Mouse (Mus musculus) hindbrain, embryonic 13.5 days (tissue): ENCODE measurements at regions not wholly inside any gene's neighbourhood (a gene's known extent, or its start where the extent isn't known, plus 50 kb on each side); places are given as distances from the start of the nearest gene placed in this dataset.

Source experiments
- ATAC-seq: fragments of 200-750 bp; cut with Nextera tagmentation; 2 replicates; pipeline ENCODE4 v1.8.0; 2017; ENCODE audit warnings: moderate TSS enrichment; ENCODE audit not compliant: low FRiP score
- H3K27ac ChIP-seq: fragments of 300-500 bp; sonication (generic); 2 replicates; pipeline ENCODE4 v1.5.1; 2015; ENCODE audit warnings: inconsistent platforms, mild to moderate bottlenecking, moderate library complexity
- H3K27me3 ChIP-seq: fragments of 300-500 bp; sonication (generic); 2 replicates; pipeline ENCODE4 v1.6.1; 2015; ENCODE audit warnings: mild to moderate bottlenecking, inconsistent platforms
- H3K36me3 ChIP-seq: fragments of 300-500 bp; sonication (generic); 2 replicates; pipeline ENCODE4 v1.6.1; 2015; ENCODE audit warnings: mild to moderate bottlenecking, inconsistent platforms
- H3K4me1 ChIP-seq: fragments of 300-500 bp; sonication (generic); replicated peaks from 2 replicates; pipeline ENCODE4 v1.6.1; 2015; ENCODE audit warnings: inconsistent platforms
- H3K4me2 ChIP-seq: fragments of 300-500 bp; sonication (generic); 2 replicates; pipeline ENCODE4 v1.6.1; 2015; ENCODE audit warnings: inconsistent platforms, mild to moderate bottlenecking, moderate library complexity
- H3K4me3 ChIP-seq: fragments of 300-500 bp; sonication (generic); 2 replicates; pipeline ENCODE4 v1.5.1; 2015; ENCODE audit warnings: mild to moderate bottlenecking, inconsistent platforms
- H3K9ac ChIP-seq: fragments of 300-500 bp; sonication (generic); 2 replicates; pipeline ENCODE4 v1.6.1; 2015; ENCODE audit warnings: mild to moderate bottlenecking, inconsistent platforms
- H3K9me3 ChIP-seq: fragments of 300-500 bp; sonication (generic); 2 replicates; pipeline ENCODE4 v1.6.1; 2016; ENCODE audit warnings: inconsistent platforms
- WGBS: fragments of 180-500 bp; shearing (Covaris S2); methylation state at CpG from one replicate; pipeline ENCODE4 v1.1.7; 2015; 5-methylcytosine and 5-hydroxymethylcytosine counted together

DNA sequence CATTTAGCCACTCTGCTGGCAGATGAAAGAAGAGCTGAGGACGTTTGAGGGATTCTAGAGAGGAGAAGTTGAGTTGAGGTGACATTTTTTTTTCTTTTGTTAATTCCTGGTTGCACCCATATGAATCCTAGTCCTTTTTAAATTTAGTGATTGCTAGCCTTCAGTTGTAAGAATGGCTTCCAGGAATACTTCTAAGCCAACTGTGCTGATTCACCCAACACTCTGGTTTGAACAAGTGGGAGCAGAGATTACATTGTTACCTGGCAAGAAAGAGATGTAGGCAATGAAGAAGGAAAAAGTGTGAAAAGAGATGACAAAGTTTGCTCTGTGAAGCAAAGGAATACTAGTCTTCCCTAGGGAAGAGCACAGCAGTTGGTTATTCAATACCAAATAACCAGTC, 261.1 kb upstream of the Kcnq5 start:
- no peaks in the 10 kb centered on the region for H3K27me3 ChIP-seq
- no peak overlapping the region for H3K9ac ChIP-seq
- H3K9me3 ChIP-seq = no peaks in the 10 kb centered on the region
- 49% methylated on average over 1 of the region's 1 CpGs for WGBS
- no peak for ATAC-seq
- H3K27ac ChIP-seq = no peak overlapping the region
- H3K4me3 ChIP-seq = no peak overlapping the region
- no peaks in the 10 kb centered on the region for H3K4me1 ChIP-seq
- H3K36me3 ChIP-seq = no peaks in the 10 kb centered on the region
- no peak overlapping the region for H3K4me2 ChIP-seq

DNA sequence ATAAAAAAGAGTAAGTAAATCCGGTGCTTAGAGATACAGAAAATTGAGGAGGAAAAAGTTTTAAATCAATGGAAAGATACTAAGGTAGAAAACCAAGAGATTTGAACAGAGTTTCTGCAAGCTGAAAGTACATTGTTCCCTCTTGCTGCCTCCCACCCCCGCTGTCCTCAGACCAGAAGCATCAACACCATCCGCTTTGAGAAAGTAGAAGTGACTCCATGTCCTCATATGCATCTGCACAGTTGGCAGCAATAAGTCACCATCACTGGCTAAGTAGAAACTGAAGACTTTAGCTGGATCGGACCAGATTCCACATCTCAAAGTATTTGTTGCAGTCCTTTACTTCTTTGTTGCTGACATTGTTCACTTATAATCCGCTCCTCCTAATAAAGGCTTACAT, 250.1 kb upstream of the Kcnq5 start:
- 91% methylated on average over 5 of the region's 5 CpGs for WGBS

DNA sequence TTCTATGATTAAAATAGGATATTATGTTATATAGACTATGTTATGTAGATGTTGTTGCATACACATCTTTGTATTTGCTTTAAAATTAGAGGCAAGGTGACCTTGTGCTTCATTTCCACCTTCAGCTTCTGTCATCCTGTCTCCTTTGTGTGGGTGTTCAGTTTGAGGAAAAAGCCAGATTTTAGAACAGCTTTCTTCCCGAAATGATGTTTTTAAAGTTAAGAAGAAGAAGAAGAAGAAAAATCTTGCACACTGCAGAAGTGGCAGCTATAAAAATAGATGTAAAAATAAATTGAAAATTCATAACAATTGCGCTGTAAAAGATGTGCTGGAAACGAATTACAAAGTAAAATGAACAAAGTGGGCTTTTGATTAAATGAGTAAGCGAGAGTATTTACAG, 249.5 kb upstream of the Kcnq5 start:
- Histone ChIP-seq H3K27me3 (no peaks in the 10 kb centered on the region), H3K36me3 (no peaks in the 10 kb centered on the region)
- WGBS = 95% methylated on average over 4 of the region's 4 CpGs

More for the DNA sequence above, 250.1 kb upstream of the Kcnq5 start:
- Histone ChIP-seq H3K9me3 (no peaks in the 10 kb centered on the region), H3K27ac (no peak overlapping the region), H3K27me3 (no peaks in the 10 kb centered on the region), H3K4me1 (no peaks in the 10 kb centered on the region), H3K9ac (no peak overlapping the region), H3K4me2 (no peak overlapping the region), H3K4me3 (no peak overlapping the region), H3K36me3 (no peaks in the 10 kb centered on the region)
- no peak for ATAC-seq

DNA sequence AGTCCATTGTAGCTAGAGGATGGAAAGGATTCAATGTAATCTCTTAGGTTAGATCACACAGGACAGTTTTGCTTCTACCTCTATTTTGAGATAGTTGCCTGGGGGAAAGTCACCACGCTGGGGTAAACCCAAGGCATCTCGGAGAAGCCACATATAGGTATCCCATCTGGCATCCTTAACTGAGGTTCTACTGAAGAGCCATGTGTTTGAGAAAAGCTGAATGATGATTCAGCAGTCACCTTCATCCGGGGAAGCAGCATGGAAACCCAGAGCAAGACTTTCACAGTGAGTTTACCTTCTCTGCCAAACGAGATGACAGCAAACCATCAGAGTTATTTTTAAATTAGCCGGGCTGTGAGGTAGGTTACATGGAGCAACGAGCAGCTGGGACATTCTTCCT, 248.9 kb upstream of the Kcnq5 start:
- no peak overlapping the region for H3K4me3 ChIP-seq
- H3K36me3 ChIP-seq = no peaks in the 10 kb centered on the region
- no peaks in the 10 kb centered on the region for H3K9me3 ChIP-seq
- no peak overlapping the region for H3K4me2 ChIP-seq
- H3K9ac ChIP-seq = no peak overlapping the region
- no peak for ATAC-seq
- no peaks in the 10 kb centered on the region for H3K27me3 ChIP-seq
- no peak overlapping the region for H3K27ac ChIP-seq
- no peaks in the 10 kb centered on the region for H3K4me1 ChIP-seq
- WGBS = 86% methylated on average over 6 of the region's 6 CpGs

More for the DNA sequence above, 249.5 kb upstream of the Kcnq5 start:
- H3K4me1 ChIP-seq = no peaks in the 10 kb centered on the region
- H3K4me2 ChIP-seq = no peak overlapping the region
- H3K27ac ChIP-seq = no peak overlapping the region
- no peaks in the 10 kb centered on the region for H3K9me3 ChIP-seq
- no peak overlapping the region for H3K9ac ChIP-seq
- no peak for ATAC-seq
- no peak overlapping the region for H3K4me3 ChIP-seq

DNA sequence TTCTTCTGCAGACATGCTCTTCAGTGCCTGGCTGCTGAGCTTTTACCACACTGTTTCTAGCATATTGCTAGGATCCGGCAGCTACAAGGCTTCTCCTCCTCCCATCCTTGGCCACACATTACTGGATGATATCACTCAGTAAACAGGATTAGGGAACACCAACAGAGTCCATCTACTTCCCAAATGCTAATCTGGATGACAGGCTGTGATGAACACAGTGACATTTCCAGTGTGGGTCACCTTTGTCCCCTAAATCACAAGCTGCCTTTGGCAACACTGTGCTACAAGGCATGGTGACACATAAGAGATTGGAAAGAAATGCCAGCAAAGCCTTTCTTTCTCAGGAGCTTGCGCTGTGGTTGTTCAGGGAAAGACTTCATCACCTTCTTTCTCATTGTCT, 246.5 kb upstream of the Kcnq5 start:
- no peaks in the 10 kb centered on the region for H3K27me3 ChIP-seq
- H3K9ac ChIP-seq = no peak overlapping the region
- H3K36me3 ChIP-seq = no peaks in the 10 kb centered on the region
- H3K4me2 ChIP-seq = no peak overlapping the region
- no peak overlapping the region for H3K27ac ChIP-seq
- no peak overlapping the region for H3K4me3 ChIP-seq
- ATAC-seq = no peak
- H3K9me3 ChIP-seq = no peaks in the 10 kb centered on the region
- 93% methylated on average over 2 of the region's 2 CpGs for WGBS
- H3K4me1 ChIP-seq = no peaks in the 10 kb centered on the region

DNA sequence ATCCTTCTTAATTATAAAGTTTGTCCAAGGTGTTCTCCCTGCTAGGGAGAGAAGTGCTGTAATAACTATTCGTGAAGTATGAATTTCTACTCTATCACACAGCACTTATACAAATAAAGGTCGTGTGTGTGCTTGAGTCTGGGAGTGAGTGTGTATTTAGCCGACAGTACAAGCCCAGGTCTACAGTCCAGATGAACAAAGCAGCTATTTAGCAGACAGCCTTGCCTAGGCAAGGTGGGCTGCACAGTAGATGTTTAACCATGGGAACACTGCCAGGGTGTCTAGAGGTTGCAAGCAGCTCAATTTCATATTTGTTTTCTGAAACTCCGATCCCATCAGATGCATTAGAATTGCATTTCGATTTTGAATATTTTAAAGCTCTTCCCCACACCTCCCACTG, 245.2 kb upstream of the Kcnq5 start:
- Histone ChIP-seq H3K27me3 (no peaks in the 10 kb centered on the region), H3K9me3 (no peaks in the 10 kb centered on the region), H3K4me2 (no peak overlapping the region), H3K9ac (no peak overlapping the region), H3K4me1 (no peaks in the 10 kb centered on the region), H3K4me3 (no peak overlapping the region), H3K36me3 (no peaks in the 10 kb centered on the region), H3K27ac (no peak overlapping the region)
- ATAC-seq = no peak
- WGBS = 76% methylated on average over 5 of the region's 5 CpGs

DNA sequence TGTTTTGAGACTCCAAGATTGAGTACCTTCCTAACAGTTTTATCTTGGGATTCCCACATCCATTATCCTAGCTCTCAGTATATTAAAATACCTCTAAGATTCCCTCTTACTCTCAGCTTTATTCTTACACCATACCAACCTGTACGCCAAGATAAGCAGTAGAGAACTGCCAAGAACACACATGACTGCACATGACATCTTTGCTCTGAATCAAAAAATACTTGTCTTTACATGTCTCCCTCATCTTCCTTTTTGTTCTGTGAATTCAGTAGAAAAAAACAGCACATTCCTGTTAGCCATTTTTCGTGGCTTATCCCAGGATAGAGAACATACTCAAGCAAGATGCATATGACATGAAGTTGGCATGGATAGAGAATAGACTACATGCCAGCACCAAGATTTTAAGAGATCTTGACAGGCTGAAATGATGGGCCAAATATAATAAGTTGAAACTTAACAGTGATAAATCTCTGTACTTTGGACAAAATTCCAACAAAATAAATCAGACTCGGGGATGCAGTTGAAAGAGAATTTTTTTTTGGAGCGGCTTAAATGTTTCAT, 206.0 kb upstream of the Kcnq5 start:
- 92% methylated on average over 4 of the region's 4 CpGs for WGBS
- no peak overlapping the region for H3K27ac ChIP-seq
- no peak overlapping the region for H3K9ac ChIP-seq
- H3K9me3 ChIP-seq = no peaks in the 10 kb centered on the region
- H3K4me2 ChIP-seq = no peak overlapping the region
- ATAC-seq = no peak
- H3K36me3 ChIP-seq = no peaks in the 10 kb centered on the region
- H3K4me3 ChIP-seq = no peak overlapping the region
- H3K4me1 ChIP-seq = no peaks in the 10 kb centered on the region
- H3K27me3 ChIP-seq = no peaks in the 10 kb centered on the region

DNA sequence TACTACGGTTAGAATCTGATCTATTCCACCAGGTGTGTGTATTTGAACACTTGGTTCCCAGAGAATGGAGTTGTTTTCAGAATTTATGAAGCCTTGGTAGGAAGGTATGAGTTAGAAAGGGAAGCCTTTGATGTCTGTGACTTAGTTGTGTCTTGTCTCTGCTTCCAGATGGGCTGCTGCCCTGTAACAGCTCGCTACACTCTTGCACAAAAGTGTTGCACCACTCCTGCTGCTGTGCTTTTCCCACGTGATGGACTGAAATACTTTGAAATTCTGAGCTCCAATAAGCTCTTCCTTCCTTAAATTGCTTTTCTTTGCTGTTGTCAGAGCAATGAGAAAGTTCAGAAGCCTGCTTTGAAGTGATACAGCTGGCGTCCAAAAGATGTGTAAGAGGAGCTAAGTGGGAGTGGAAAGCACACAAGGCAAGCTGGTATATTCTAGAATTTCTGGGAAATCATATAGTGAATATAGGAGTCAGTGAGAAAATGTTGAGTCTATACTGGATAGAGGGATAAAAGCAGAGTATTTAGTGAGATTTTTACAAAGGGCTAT, 174.9 kb upstream of the Kcnq5 start:
- no peak overlapping the region for H3K27ac ChIP-seq
- no peak overlapping the region for H3K9ac ChIP-seq
- 76% methylated on average over 4 of the region's 4 CpGs for WGBS
- no peaks in the 10 kb centered on the region for H3K9me3 ChIP-seq
- no peak overlapping the region for H3K4me3 ChIP-seq
- no peaks in the 10 kb centered on the region for H3K36me3 ChIP-seq
- no peak for ATAC-seq
- no peaks in the 10 kb centered on the region for H3K4me1 ChIP-seq
- H3K4me2 ChIP-seq = no peak overlapping the region
- H3K27me3 ChIP-seq = no peaks in the 10 kb centered on the region

DNA sequence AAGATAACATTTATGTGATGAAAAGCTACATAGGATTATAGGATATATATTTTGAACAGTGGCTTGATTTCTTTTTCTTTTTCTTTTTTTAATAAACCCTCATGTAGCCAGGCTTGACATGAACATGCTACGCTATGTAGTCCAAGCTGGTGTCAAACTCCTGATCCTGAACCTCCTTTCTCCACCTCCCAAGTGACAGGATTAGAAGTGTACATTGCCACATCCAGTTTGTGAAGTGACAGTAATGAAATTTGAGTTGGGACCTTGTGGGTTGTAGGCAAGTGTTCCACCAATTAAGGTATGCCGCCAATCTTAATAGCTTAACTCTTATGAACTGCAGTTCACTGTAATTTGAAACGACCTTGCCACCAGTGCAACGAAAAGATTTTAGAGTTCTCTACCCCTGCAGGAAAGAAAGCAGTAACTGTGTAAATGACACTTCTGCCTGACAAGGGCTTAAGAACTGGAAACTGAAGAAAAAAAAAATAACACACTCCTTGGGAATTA, 156.6 kb upstream of the Kcnq5 start:
- no peak overlapping the region for H3K9ac ChIP-seq
- ATAC-seq = no peak
- no peaks in the 10 kb centered on the region for H3K4me1 ChIP-seq
- no peak overlapping the region for H3K4me3 ChIP-seq
- H3K4me2 ChIP-seq = no peak overlapping the region
- WGBS = 80% methylated on average over 4 of the region's 4 CpGs
- H3K9me3 ChIP-seq = no peaks in the 10 kb centered on the region
- H3K36me3 ChIP-seq = no peaks in the 10 kb centered on the region
- no peak overlapping the region for H3K27ac ChIP-seq
- H3K27me3 ChIP-seq = no peaks in the 10 kb centered on the region

DNA sequence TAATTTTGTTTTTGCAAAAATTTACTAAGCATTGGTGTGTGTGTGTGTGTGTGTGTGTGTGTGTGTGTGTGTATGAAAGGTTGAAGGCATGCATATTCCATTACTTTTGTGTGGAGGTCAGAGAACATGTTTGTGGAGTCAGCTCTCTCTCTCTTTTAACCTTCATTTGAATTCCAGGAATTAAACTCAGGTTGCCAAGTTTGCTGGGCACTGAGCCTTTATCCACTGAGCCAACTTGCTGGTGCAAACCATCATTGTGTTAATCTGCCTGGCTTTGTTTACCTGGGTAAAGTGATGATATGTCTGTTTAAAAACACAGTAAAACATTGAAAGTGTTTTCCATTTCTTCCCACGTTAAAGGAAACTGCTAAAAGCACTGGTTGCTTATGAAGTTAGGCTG, 154.7 kb upstream of the Kcnq5 start:
- H3K9ac ChIP-seq = no peak overlapping the region
- no peak overlapping the region for H3K27ac ChIP-seq
- no peaks in the 10 kb centered on the region for H3K27me3 ChIP-seq
- H3K4me3 ChIP-seq = no peak overlapping the region
- no peak for ATAC-seq
- WGBS = 78% methylated on average over 1 of the region's 1 CpGs
- no peaks in the 10 kb centered on the region for H3K36me3 ChIP-seq
- H3K9me3 ChIP-seq = no peaks in the 10 kb centered on the region
- no peaks in the 10 kb centered on the region for H3K4me1 ChIP-seq
- H3K4me2 ChIP-seq = no peak overlapping the region

DNA sequence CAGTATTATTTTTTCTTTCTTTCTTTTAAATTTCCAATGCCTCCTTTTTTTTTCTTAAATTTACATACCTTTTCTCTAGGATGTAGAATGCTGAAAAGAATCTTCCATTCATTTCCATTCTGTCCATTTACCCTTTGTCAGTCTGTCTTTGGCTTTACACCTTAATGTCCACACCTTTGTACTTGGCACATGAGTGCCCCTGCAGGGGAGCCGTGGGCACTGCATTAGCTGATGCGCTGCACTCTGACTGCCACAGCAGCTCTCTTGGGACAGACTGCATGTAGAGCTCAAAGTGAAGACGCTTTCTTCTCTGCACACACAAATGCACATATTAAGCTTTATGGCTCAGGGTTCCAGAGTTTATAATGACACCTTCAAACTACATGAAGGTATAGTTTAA, 143.8 kb upstream of the Kcnq5 start:
- Histone ChIP-seq H3K27ac (no peak overlapping the region), H3K4me2 (no peak overlapping the region), H3K4me3 (no peak overlapping the region), H3K4me1 (no peaks in the 10 kb centered on the region), H3K9ac (no peak overlapping the region), H3K9me3 (no peaks in the 10 kb centered on the region), H3K36me3 (no peaks in the 10 kb centered on the region), H3K27me3 (no peaks in the 10 kb centered on the region)
- whole genome bisulfite sequencing = 56% methylated on average over 3 of the region's 3 CpGs
- no peak for ATAC-seq

DNA sequence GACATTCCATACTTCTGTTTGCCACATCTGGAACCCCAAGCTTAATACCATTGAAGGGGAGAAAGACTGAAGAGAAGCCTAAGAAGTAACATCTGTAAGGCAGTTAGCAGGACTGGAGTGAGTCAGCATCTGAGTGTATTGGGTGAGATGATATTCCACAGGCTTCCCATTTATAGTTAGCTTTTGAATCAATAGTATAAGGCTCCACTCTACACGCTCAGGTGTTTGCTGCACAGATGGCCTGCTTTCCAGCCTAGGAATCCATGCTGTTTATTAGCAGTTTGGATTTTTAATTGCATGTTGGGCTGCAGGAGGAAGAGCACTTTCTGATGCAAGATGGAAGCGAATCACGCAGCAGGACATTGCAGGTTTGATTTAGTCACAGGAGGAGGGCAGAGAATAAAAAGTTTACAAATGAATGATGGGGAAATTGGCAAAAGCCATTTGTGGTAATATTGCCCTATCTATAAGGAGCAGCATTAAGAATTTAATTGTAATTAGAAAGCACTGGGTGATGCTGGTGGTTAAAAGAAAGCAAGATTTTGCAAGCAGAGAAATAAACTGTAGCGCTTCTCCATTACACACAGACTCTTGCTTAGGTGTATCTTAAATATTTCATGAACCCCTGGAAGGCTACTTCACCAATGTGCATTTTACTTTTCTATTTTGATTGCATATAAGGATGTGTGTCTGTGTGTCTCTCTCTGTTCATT, 109.8 kb upstream of the Kcnq5 start:
- Histone ChIP-seq H3K27ac (no peak overlapping the region), H3K27me3 (no peaks in the 10 kb centered on the region), H3K4me1 (0 out of 2 replicates have a peak, but pooled peaks cover 4% of the 10 kb centered on the region), H3K9ac (no peak overlapping the region), H3K4me3 (no peak overlapping the region), H3K9me3 (no peaks in the 10 kb centered on the region), H3K36me3 (no peaks in the 10 kb centered on the region), H3K4me2 (no peak overlapping the region)
- WGBS = 84% methylated on average over 4 of the region's 4 CpGs
- peak; percentile 36; the same call in 1 of the 2 replicates for ATAC-seq

DNA sequence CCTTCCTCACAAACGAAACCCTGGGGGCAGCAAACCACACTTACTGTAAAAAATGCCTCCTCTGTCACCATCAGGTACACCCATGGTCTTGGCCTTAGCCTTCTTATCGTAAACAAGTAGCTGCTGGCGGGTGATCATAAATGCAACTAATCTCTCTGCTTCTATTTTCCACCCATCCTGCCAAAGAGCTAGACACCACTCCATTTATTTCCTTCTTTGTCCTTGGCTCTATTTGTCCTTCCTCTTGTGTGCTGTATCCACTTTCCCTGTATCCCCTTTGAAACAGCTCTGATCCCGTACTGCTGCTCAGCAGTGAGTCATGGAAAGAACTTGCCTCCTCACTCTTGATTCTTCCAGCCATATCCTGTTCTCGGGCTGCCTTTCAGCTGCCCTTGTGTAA, 108.3 kb upstream of the Kcnq5 start:
- H3K4me1 ChIP-seq = 0 out of 2 replicates have a peak, but pooled peaks cover 4% of the 10 kb centered on the region
- H3K4me2 ChIP-seq = no peak overlapping the region
- no peak for ATAC-seq
- H3K9ac ChIP-seq = no peak overlapping the region
- H3K9me3 ChIP-seq = no peaks in the 10 kb centered on the region
- no peaks in the 10 kb centered on the region for H3K27me3 ChIP-seq
- no peaks in the 10 kb centered on the region for H3K36me3 ChIP-seq
- no peak overlapping the region for H3K4me3 ChIP-seq
- WGBS = 67% methylated on average over 5 of the region's 5 CpGs
- no peak overlapping the region for H3K27ac ChIP-seq
